Mouse (Mus musculus): ENCODE measurements around the gene Arhgef15.
A peak's percentile ranks its signal among the peaks of the same experiment; 100 is the strongest.

Arhgef15 gene

DNA sequence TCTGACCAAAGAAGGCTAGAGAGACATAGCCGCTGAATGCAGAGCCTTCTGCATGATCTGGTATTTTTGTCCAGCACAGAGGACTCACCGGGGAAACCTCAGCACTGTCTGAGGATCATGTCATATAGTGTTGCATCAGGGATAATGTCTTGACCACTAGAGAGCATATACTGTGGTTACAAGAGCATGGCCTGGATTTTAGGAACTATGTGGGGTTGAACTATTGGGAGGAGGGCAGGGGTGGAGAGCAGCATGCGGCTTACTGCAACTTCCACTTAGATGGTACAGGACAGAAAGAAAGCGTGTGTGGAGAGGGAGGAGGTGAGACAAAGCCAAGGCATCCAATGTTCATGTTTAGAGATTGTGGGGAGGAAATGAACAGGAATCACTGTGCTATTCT lies 42.7 kb downstream of the Arhgef15 start:
- peak; percentile 29 for DNase-seq (ENCODE audit: low read depth)

DNA sequence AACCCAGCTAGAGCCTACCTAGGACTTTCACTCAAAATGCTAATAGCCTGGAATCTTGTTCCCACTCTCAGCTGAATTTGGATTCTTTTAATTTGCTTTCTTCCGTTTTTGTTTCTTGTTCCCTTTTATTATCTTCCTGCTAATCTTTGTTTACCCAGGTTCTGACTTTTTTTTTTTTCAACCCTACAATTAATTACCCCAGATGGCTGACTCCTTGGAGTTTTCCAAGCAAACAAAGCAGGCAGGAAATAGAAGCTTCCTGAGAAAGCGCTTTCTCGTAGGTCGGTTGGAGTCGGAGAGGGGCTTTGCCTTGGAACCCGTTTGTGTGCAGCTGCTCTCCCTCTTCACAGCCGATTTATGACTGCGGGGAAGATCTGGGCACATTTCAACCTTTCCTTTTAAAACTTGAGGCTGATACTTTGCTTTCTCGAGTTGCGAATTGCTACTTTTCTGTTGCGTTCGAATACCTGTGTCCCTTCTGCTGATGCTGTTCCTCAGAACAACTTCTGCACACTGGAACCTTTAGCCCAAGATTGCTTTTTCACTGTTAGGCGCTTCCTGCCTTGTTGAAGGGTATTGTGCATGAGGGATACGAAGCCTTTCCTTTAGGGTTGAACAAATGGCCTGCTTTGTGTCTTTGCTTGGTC lies 45.6 kb downstream of the Arhgef15 start:
- DNase-seq (ENCODE audit: low read depth) = no peak

- no peak for DNase-seq (ENCODE audit: low read depth)
Observed at GRCm38 (mm10) chr11:68908846-68909503, 48.3 kb downstream of the Arhgef15 start.

GRCm38 (mm10) chr11:68907251-68907650 lies 50.0 kb downstream of the Arhgef15 start:
- no peak for DNase-seq (ENCODE audit: low read depth)

DNA sequence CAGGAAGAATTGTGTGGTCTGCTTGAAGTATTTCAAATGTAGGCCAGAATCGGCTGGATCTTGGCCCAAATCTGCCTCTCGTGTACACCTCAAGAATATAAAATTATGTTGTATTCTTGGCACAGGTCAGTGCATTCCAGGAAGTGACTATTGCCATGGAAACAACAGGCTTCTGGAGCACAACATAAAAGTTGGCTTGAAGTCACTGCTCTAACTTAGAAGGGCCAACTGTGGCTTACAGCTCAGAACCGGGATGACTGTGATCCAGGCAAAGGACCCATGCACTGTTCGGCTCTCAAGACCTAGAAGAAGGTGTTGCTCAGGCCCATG lies 50.9 kb downstream of the Arhgef15 start:
- DNase-seq (ENCODE audit: low read depth) = no peak

DNA sequence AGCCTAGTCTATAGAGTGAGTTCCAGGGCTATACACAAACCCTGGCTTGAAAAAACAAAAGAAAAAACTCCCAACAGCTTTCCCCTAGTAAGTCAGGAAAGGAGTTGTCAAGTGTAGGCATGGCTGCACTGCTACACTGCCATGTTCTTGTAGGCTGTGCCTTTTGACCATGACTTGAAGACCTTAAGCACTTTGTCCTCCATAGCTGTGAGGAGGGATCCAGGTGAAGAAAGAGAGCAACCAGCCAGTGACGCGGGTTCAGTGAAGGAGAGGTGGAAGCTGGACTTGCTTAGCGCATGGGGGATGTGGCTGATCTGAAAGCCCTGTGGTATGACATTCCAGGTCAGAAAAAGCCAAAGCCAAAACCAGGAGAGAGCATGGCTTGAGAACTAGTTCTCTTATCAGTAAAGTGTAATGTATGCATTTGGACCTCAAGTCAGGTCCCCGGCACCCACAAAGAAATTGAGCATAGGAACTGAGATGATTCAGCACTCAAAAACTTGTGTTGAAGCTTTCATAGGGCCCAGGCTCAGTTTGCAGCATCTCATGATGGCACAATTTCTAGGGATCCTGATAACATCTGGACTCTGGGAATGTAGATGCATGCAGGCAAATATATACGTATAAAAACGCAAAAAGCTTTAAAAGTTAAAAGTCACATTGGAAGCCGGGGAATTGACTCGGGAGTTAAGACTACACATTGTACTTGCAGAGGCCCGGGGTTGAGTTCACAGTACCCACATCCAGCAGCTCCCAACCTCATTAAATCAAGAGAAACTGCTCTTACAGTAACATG lies 51.4 kb downstream of the Arhgef15 start:
- peak; percentile 27 for DNase-seq (ENCODE audit: low read depth)

GRCm38 (mm10) chr11:68905138-68905531 lies 52.1 kb downstream of the Arhgef15 start:
- peak; percentile 7 for DNase-seq (ENCODE audit: low read depth)

GRCm38 (mm10) chr11:68904375-68905137 lies 52.7 kb downstream of the Arhgef15 start:
- DNase-seq (ENCODE audit: low read depth) = peak; percentile 84

DNA sequence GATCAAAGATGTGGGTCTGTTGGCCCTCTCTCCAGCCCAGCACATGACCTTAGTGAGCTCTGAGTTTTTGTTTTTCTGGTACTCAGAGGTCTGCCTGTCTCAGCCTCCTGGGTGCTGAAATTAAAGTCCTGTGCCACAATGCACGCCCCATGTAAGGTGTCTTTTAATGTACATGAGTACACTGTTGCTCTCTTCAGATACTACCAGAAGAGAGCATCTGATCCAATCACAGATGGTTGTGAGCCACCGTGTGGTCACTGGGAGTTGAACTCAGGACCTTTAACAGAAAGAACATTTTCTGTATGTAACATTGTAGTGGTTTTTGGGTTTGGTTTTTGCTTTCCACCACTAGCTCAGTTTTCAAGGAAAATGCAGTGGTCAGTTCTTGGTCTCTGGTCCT lies 53.5 kb downstream of the Arhgef15 start:
- peak; percentile 7 for DNase-seq (ENCODE audit: low read depth)

DNA sequence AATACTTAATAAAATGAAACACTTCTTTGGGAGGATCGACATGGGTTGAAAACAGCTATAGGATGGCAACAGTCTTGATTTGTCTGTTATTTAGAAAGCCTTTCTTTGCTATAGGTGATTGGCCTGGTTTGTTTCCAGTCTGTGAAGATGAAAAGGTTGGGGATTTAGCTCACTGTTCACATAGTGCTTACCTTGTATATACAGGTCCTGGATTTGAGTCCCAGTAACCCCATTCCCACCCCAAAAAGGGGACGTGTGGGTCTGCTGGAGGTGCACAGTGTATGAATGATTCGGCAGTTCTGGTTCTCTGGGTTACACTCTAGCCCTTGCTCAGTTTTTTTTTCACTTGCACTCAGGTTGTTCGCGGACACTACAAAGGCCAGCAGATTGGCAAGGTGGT lies 54.5 kb downstream of the Arhgef15 start:
- peak; percentile 31 for DNase-seq (ENCODE audit: low read depth)

DNA sequence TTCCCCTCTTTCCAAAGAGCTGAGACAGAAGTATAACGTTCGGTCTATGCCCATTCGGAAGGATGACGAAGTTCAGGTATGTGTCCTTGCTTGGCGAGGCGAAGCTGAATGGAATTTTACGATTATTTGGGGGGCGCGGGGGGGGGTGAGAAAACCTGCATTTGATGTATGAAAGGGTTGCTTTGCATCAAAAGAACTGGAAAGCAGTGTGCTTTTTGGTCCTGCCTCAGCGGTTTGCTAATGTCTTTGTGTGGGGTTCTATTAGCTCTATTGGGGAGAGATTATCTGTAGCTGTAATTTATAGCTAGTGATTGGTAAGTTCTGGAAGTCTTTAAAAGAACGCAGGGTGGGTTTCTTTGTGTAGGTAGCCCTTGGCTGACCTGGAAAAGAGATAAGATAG lies 54.9 kb downstream of the Arhgef15 start:
- peak; percentile 6 for DNase-seq (ENCODE audit: low read depth)

GRCm38 (mm10) chr11:68902047-68902364 lies 55.3 kb downstream of the Arhgef15 start:
- DNase-seq (ENCODE audit: low read depth) = no peak

DNA sequence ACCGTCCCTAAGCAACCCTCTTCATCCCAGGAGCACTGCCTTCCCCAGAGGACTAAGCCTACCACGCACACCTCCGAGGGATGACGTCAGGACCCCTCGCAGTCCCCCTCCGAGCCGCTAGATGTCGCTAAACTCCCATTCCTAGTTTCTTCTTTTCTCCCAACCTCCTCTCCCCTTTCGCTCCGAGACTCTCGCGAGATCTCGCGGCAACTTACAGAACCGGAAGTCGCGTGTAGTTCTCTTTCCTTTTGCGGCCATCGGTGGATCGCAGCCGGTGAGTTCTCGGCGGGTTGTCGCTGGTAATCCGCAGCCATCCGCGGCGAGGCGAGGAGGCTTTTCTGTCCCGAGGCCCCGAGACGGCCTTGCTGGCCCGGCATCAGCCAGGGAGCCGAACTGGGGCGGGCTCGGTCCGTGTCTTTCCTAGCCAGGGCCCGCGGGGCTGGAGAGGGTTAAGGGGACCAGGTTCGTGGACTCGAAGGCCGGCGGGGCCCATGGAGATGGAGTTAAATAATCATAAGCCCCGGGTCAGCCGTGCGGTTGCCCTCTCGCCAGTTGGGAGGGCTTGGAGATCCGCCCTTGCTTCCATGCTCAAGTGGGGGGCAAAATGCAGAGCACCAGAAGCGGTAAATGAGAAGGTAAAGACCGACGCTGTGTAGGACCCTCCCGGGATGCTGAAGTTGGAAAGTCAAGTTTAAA lies 55.8 kb downstream of the Arhgef15 start, which contains the start of gene Rpl26:
Rpl26 (plus strand) TSS at position 233 of the 696 bp plus-strand sequence.
- peak; percentile 99 for DNase-seq (ENCODE audit: low read depth)

DNA sequence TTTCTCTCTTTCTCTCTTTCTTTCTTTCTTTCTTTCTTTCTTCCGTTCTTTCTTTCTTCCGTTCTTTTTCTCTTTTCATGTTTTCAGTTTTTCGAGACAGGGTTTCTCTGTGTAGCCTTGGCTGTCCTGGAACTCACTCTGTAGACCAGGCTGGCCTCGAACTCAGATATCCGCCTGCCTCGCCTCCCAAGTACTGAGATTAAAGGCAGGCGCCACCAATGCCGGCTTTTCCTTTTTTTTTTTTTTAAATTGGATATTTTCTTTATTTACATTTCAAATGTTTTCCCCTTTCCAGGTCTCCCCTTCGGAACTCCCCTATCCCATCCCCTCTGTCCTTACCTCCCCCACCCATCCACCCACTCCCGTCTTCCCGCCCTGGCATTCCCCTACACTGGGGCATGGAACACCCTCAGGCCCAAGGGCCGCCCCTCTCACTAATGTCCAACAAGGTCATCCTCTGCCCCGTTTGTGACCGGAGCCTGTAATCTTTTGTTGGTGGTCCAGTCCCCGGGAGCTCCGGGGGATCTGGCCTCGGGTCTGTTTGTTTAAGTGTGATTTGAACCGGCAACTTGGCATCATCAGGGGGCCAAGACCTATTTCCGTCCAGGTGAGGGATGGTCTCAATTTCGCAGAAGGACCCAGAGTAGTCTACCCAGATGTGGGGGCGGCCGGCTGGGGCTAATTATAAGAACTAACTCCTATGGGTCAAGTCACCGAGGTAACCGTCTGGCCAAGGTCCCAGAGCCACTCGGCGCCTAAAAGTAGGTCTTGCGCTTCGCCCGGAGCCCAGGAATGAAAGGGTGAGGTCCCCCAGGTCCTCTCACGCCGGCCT lies 56.5 kb downstream of the Arhgef15 start:
- no peak for DNase-seq (ENCODE audit: low read depth)

DNA sequence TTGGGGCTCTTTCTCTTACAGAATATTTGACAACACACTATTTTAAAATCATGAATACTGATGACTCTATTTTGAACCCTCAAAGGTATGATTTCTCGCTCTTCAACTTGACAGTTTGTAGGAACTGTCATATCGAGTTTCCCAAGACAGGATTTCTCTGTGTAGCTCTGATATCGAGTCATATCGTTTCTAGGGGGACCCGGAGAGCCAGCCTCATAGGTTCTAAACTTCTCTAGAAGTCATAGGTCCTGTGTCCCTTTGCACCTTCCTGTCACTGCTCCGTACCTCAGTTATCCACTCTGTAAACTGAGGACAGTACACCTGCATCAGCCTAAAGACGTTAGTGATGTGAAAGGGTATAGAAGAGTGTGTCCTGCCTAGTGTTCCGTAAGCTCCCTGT lies 57.5 kb downstream of the Arhgef15 start:
- no peak for DNase-seq (ENCODE audit: low read depth)

GRCm38 (mm10) chr11:68898790-68899189 lies 58.5 kb downstream of the Arhgef15 start:
- DNase-seq (ENCODE audit: low read depth) = no peak

GRCm38 (mm10) chr11:68897838-68898237 lies 59.4 kb downstream of the Arhgef15 start:
- no peak for DNase-seq (ENCODE audit: low read depth)

- DNase-seq (ENCODE audit: low read depth) = peak; percentile 69
Observed at GRCm38 (mm10) chr11:68897120-68897519, 60.2 kb downstream of the Arhgef15 start.

DNA sequence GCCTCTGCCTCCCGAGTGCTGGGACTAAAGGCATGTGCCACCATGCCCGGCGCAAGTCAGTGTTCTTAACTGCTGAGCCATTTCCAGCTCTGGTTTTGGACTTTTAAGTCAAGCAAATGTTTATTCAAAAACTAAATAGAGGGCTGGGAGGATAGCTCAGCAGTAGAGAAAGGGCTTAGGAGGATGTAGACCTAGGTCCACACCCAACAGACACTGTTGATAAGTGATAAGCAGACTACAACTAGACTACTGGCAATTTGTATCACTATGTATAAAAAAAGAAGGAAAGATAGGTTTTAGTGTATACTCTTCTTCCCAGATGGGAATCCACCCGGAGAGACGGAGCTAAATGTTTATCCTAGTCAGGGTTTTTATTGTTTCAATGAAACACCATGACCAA lies 61.0 kb downstream of the Arhgef15 start:
- no peak for DNase-seq (ENCODE audit: low read depth)

- no peak for DNase-seq (ENCODE audit: low read depth)
Observed at GRCm38 (mm10) chr11:68893911-68894464, 63.3 kb downstream of the Arhgef15 start.
